Mouse (Mus musculus): ENCODE results near the gene Pxk. TPM values are rescaled to one million over a fixed set of nuclear protein-coding genes. Genes with fewer than 3 reads are reported as not detected.

The Pxk gene
- polyA plus RNA-seq (2014; fragmentation: Nextera tagmentation; extraction: Ambion mirVana), result 24.3 and 26.4 TPM in 2 replicates

DNA sequence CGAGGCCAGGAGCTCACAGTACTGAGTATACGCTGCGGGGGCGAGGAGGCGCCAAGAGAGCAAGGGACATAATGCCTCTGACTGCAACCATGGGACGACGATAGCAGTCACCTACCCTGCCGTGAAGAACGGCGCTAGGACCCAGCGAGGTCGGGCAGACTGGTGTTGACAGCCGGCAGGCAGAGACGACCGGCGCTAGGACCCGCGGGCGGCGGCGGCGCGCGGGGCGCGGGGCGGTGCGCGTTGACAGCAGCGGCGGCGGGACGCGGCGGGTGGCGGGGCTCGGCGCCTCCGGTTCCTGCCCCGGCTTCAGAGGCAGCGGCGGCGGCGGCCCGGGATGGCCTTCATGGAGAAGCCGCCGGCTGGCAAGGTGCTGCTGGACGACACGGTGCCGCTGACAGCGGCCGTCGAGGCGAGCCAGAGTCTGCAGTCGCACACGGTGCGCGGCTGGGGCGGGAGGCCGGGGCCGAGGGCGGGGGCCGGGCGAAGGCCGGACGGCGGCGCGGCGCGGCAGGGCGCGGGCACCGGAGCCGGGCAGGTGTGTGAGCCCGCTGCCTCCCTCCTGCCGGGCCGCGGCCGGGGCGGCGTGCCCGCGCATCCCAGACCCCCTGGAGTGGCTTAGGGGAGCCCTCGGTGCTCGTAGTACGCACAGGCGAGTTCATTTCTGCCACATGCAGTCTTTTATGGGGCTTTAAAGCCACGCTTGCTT lies at the start of gene Pxk:
Pxk (plus strand) TSS at position 234 of the 709 bp plus-strand sequence.
- H3K4me3 ChIP-seq (ENCODE audit: low read depth, low read length), result peak within 1 kb of the TSS; percentile 83
- ATAC-seq (replicated peaks; ENCODE audit: low FRiP score) (peak; percentile 94), DNase-seq (ENCODE audit: low spot score) (peak; percentile 96)
- H3K9ac ChIP-seq (ENCODE audit: low read length), result peak within 1 kb of the TSS; percentile 73
- under 1% methylated on average over 57 of the region's 89 CpGs for WGBS
- H3K4me1 ChIP-seq (replicated peaks; ENCODE audit: control insufficient read depth, insufficient read depth, low read length), result no peaks in the 10 kb centered on the region
- no peaks in the 10 kb centered on the region for H3K27me3 ChIP-seq (ENCODE audit: control insufficient read depth, insufficient read depth, low read length)
- H3K9me3 ChIP-seq (ENCODE audit: control insufficient read depth, low read length), result no peaks in the 10 kb centered on the region
- H3K4me2 ChIP-seq (ENCODE audit: low read depth, low read length, severe bottlenecking), result peak within 1 kb of the TSS; percentile 54
- no peaks in the 10 kb centered on the region for H3K36me3 ChIP-seq (ENCODE audit: control insufficient read depth, insufficient read depth, low read length)
- no peak within 1 kb of the TSS for H3K27ac ChIP-seq (ENCODE audit: low read depth, low read length)

- H3K36me3 ChIP-seq (ENCODE audit: control insufficient read depth, insufficient read depth, low read length), result no peaks in the 10 kb centered on the region; the same call in 1 of the 2 replicates
Measured at GRCm38 (mm10) chr14:8049334-8049733, 48.7 kb upstream of the Pxk start.

GRCm38 (mm10) chr14:8051869-8052268 lies 46.1 kb upstream of the Pxk start:
- H3K4me2 ChIP-seq (ENCODE audit: low read depth, low read length, severe bottlenecking), result no peak overlapping the region
- ATAC-seq (replicated peaks; ENCODE audit: low FRiP score), result no peak
- no peaks in the 10 kb centered on the region for H3K27me3 ChIP-seq (ENCODE audit: control insufficient read depth, insufficient read depth, low read length)
- no peak overlapping the region for H3K27ac ChIP-seq (ENCODE audit: low read depth, low read length)
- 79% methylated on average over 2 of the region's 2 CpGs for WGBS
- DNase-seq (ENCODE audit: low spot score), result peak; percentile 11
- H3K9ac ChIP-seq (ENCODE audit: low read length), result no peak overlapping the region
- no peaks in the 10 kb centered on the region for H3K9me3 ChIP-seq (ENCODE audit: control insufficient read depth, low read length)
- no peaks in the 10 kb centered on the region for H3K4me1 ChIP-seq (replicated peaks; ENCODE audit: control insufficient read depth, insufficient read depth, low read length)
- no peaks in the 10 kb centered on the region for H3K36me3 ChIP-seq (ENCODE audit: control insufficient read depth, insufficient read depth, low read length)
- no peak overlapping the region for H3K4me3 ChIP-seq (ENCODE audit: low read depth, low read length)

More at GRCm38 (mm10) chr14:8049334-8049733, 48.7 kb upstream of the Pxk start:
- ATAC-seq (replicated peaks; ENCODE audit: low FRiP score) (no peak), DNase-seq (ENCODE audit: low spot score) (peak; percentile 24)
- no peak overlapping the region for H3K4me2 ChIP-seq (ENCODE audit: low read depth, low read length, severe bottlenecking)
- no peak overlapping the region for H3K9ac ChIP-seq (ENCODE audit: low read length)
- no peaks in the 10 kb centered on the region for H3K4me1 ChIP-seq (replicated peaks; ENCODE audit: control insufficient read depth, insufficient read depth, low read length)
- 95% methylated on average over 10 of the region's 10 CpGs for WGBS
- H3K27ac ChIP-seq (ENCODE audit: low read depth, low read length), result no peak overlapping the region
- H3K27me3 ChIP-seq (ENCODE audit: control insufficient read depth, insufficient read depth, low read length), result no peaks in the 10 kb centered on the region
- H3K9me3 ChIP-seq (ENCODE audit: control insufficient read depth, low read length), result no peaks in the 10 kb centered on the region
- H3K4me3 ChIP-seq (ENCODE audit: low read depth, low read length), result no peak overlapping the region

- Histone ChIP-seq H3K4me2 (ENCODE audit: low read depth, low read length, severe bottlenecking) (no peak overlapping the region), H3K36me3 (ENCODE audit: control insufficient read depth, insufficient read depth, low read length) (no peaks in the 10 kb centered on the region; the same call in 1 of the 2 replicates)
- 97% methylated on average over 7 of the region's 7 CpGs for WGBS
Measured at GRCm38 (mm10) chr14:8052661-8053060, 45.4 kb upstream of the Pxk start.

GRCm38 (mm10) chr14:8054310-8055102 lies 43.5 kb upstream of the Pxk start:
- no peaks in the 10 kb centered on the region for H3K27me3 ChIP-seq (ENCODE audit: control insufficient read depth, insufficient read depth, low read length)
- 20% methylated on average over 17 of the region's 17 CpGs for WGBS
- H3K27ac ChIP-seq (ENCODE audit: low read depth, low read length), result no peak overlapping the region
- DNase-seq (ENCODE audit: low spot score) (peak; percentile 48), ATAC-seq (replicated peaks; ENCODE audit: low FRiP score) (peak; percentile 30; the same call in 1 of the 2 replicates)
- H3K9ac ChIP-seq (ENCODE audit: low read length), result no peak overlapping the region
- no peak overlapping the region for H3K4me3 ChIP-seq (ENCODE audit: low read depth, low read length)
- no peaks in the 10 kb centered on the region; the same call in 1 of the 2 replicates for H3K36me3 ChIP-seq (ENCODE audit: control insufficient read depth, insufficient read depth, low read length)
- H3K9me3 ChIP-seq (ENCODE audit: control insufficient read depth, low read length), result no peaks in the 10 kb centered on the region
- no peak overlapping the region for H3K4me2 ChIP-seq (ENCODE audit: low read depth, low read length, severe bottlenecking)
- H3K4me1 ChIP-seq (replicated peaks; ENCODE audit: control insufficient read depth, insufficient read depth, low read length), result no peaks in the 10 kb centered on the region

More at GRCm38 (mm10) chr14:8052661-8053060, 45.4 kb upstream of the Pxk start:
- H3K9ac ChIP-seq (ENCODE audit: low read length), result no peak overlapping the region
- no peaks in the 10 kb centered on the region for H3K27me3 ChIP-seq (ENCODE audit: control insufficient read depth, insufficient read depth, low read length)
- peak; percentile 38 for DNase-seq (ENCODE audit: low spot score)
- no peak for ATAC-seq (replicated peaks; ENCODE audit: low FRiP score)
- no peaks in the 10 kb centered on the region for H3K9me3 ChIP-seq (ENCODE audit: control insufficient read depth, low read length)
- no peak overlapping the region for H3K27ac ChIP-seq (ENCODE audit: low read depth, low read length)
- H3K4me1 ChIP-seq (replicated peaks; ENCODE audit: control insufficient read depth, insufficient read depth, low read length), result no peaks in the 10 kb centered on the region
- H3K4me3 ChIP-seq (ENCODE audit: low read depth, low read length), result no peak overlapping the region

- no peaks in the 10 kb centered on the region for H3K27me3 ChIP-seq (ENCODE audit: control insufficient read depth, insufficient read depth, low read length)
- no peaks in the 10 kb centered on the region; the same call in 1 of the 2 replicates for H3K36me3 ChIP-seq (ENCODE audit: control insufficient read depth, insufficient read depth, low read length)
- no peak overlapping the region for H3K4me3 ChIP-seq (ENCODE audit: low read depth, low read length)
Measured at GRCm38 (mm10) chr14:8056076-8056475, 41.9 kb upstream of the Pxk start.

DNA sequence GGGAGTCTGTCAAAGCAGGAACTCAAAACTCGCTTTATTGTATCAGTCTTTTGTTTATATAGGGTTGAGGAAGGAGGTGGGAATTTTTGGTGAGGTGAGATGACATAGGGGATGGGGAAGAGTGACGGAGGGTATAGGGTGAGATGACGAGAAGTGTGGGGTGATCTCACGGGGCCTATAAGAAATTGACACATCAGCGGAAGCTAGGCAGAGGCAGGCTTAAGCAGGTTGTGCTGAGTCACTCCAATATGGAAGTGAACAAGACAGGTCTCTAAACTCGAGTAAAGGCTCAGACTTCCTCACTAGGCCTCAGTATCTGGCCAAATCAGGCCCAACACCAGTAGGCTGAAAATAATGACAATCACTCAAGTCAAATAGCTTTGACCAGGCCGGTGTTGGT lies 38.1 kb upstream of the Pxk start:
- DNase-seq (ENCODE audit: low spot score) (peak; percentile 30), ATAC-seq (replicated peaks; ENCODE audit: low FRiP score) (no peak)
- Histone ChIP-seq H3K27ac (ENCODE audit: low read depth, low read length) (no peak overlapping the region), H3K36me3 (ENCODE audit: control insufficient read depth, insufficient read depth, low read length) (no peaks in the 10 kb centered on the region; the same call in 1 of the 2 replicates), H3K9ac (ENCODE audit: low read length) (no peak overlapping the region), H3K27me3 (ENCODE audit: control insufficient read depth, insufficient read depth, low read length) (no peaks in the 10 kb centered on the region), H3K4me2 (ENCODE audit: low read depth, low read length, severe bottlenecking) (no peak overlapping the region), H3K4me3 (ENCODE audit: low read depth, low read length) (no peak overlapping the region), H3K4me1 (replicated peaks; ENCODE audit: control insufficient read depth, insufficient read depth, low read length) (no peaks in the 10 kb centered on the region; the same call in 1 of the 2 replicates), H3K9me3 (ENCODE audit: control insufficient read depth, low read length) (no peaks in the 10 kb centered on the region)
- 92% methylated on average over 7 of the region's 7 CpGs for WGBS

More at GRCm38 (mm10) chr14:8056076-8056475, 41.9 kb upstream of the Pxk start:
- H3K4me1 ChIP-seq (replicated peaks; ENCODE audit: control insufficient read depth, insufficient read depth, low read length), result no peaks in the 10 kb centered on the region
- H3K4me2 ChIP-seq (ENCODE audit: low read depth, low read length, severe bottlenecking), result no peak overlapping the region
- ATAC-seq (replicated peaks; ENCODE audit: low FRiP score) (no peak), DNase-seq (ENCODE audit: low spot score) (peak; percentile 27)
- no peaks in the 10 kb centered on the region for H3K9me3 ChIP-seq (ENCODE audit: control insufficient read depth, low read length)
- WGBS, result 92% methylated on average over 5 of the region's 5 CpGs
- no peak overlapping the region for H3K27ac ChIP-seq (ENCODE audit: low read depth, low read length)
- no peak overlapping the region for H3K9ac ChIP-seq (ENCODE audit: low read length)

DNA sequence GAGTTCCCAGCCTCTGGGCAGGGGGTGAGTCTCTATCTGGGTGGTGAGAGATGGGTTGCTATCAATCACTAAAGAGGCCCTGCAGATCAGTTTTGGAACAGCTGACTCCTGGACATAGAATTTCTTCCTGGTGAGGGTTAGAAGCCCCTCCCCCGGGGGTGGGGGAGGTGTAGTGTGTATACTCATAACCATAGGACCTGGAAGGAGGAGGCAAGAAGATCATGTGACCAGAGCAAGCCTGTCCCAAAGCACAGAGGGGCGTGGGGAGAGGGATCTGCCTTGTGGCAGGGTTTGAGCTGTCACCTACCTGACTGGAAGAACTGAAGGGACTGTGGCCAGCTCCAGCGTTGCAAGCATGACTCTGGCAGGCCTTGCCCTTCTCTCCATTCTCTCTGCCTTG lies 35.9 kb upstream of the Pxk start:
- Histone ChIP-seq H3K9me3 (ENCODE audit: control insufficient read depth, low read length) (no peaks in the 10 kb centered on the region), H3K4me3 (ENCODE audit: low read depth, low read length) (no peak overlapping the region), H3K4me2 (ENCODE audit: low read depth, low read length, severe bottlenecking) (no peak overlapping the region), H3K4me1 (replicated peaks; ENCODE audit: control insufficient read depth, insufficient read depth, low read length) (no peaks in the 10 kb centered on the region; the same call in 1 of the 2 replicates), H3K36me3 (ENCODE audit: control insufficient read depth, insufficient read depth, low read length) (no peaks in the 10 kb centered on the region; the same call in 1 of the 2 replicates), H3K27me3 (ENCODE audit: control insufficient read depth, insufficient read depth, low read length) (no peaks in the 10 kb centered on the region), H3K27ac (ENCODE audit: low read depth, low read length) (no peak overlapping the region), H3K9ac (ENCODE audit: low read length) (no peak overlapping the region)
- WGBS, result 36% methylated on average over 3 of the region's 3 CpGs
- DNase-seq (ENCODE audit: low spot score), result peak; percentile 48
- 0 out of 2 replicates have a peak, but pooled peaks have one; percentile 46 for ATAC-seq (replicated peaks; ENCODE audit: low FRiP score)

Measured in forebrain, embryonic 11.5 days (tissue).